Mouse (Mus musculus) hindbrain, embryonic 11.5 days (tissue): ENCODE data around the gene Gm36028. TPM values are rescaled to one million over a fixed set of nuclear protein-coding genes. Genes with fewer than 3 reads are reported as not detected.
A peak's percentile ranks its signal among the peaks of the same experiment; 100 is the strongest.

Experiments used
- ATAC-seq: fragments of 200-750 bp; cut with Nextera tagmentation; 2 replicates; pipeline ENCODE4 v1.8.0; 2017; ENCODE audit warnings: mild to moderate bottlenecking, moderate TSS enrichment, moderate library complexity; ENCODE audit not compliant: low FRiP score
- DNase-seq: peaks from one replicate; pipeline ENCODE4 v3.0.0-alpha.2; 2015; ENCODE audit warnings: low spot score
- H3K27ac ChIP-seq: fragments of 300-500 bp; sonication (generic); 2 replicates; pipeline ENCODE4 v1.5.1; 2014; ENCODE audit warnings: mild to moderate bottlenecking, low read depth, low read length
- H3K27me3 ChIP-seq: fragments of 300-500 bp; sonication (generic); 2 replicates; pipeline ENCODE4 v1.6.1; 2014; ENCODE audit warnings: mild to moderate bottlenecking, low read length, moderate library complexity, mixed read lengths; ENCODE audit not compliant: control insufficient read depth, insufficient read depth
- H3K36me3 ChIP-seq: fragments of 300-500 bp; sonication (generic); 2 replicates; pipeline ENCODE4 v1.6.1; 2014; ENCODE audit warnings: mild to moderate bottlenecking, low read length, moderate library complexity, mixed read lengths; ENCODE audit not compliant: control insufficient read depth, insufficient read depth
- H3K4me1 ChIP-seq: fragments of 300-500 bp; sonication (generic); replicated peaks from 2 replicates; pipeline ENCODE4 v1.6.1; 2014; ENCODE audit warnings: low read length, mixed read lengths; ENCODE audit not compliant: control insufficient read depth, insufficient read depth
- H3K4me2 ChIP-seq: fragments of 300-500 bp; sonication (generic); replicated peaks from 2 replicates; pipeline ENCODE4 v1.6.1; 2014; ENCODE audit warnings: mild to moderate bottlenecking, low read depth, low read length
- H3K4me3 ChIP-seq: fragments of 300-500 bp; sonication (generic); 2 replicates; pipeline ENCODE4 v1.5.1; 2014; ENCODE audit warnings: low read depth, low read length
- H3K9ac ChIP-seq: fragments of 300-500 bp; sonication (generic); 2 replicates; pipeline ENCODE4 v1.6.1; 2014; ENCODE audit warnings: low read depth, low read length
- H3K9me3 ChIP-seq: fragments of 300-500 bp; sonication (generic); 2 replicates; pipeline ENCODE4 v1.6.1; 2016; ENCODE audit warnings: low read length; ENCODE audit not compliant: control insufficient read depth
- WGBS: fragments of 180-500 bp; shearing (Covaris S2); extraction: QIAGEN DNeasy Blood & Tissue Kit; methylation state at CpG from one replicate; pipeline ENCODE4 v1.1.7; 2014; 5-methylcytosine and 5-hydroxymethylcytosine counted together
- polyA plus RNA-seq: library from polyadenylated mRNA; unstranded; fragments of >200 nt; fragmentation: Nextera tagmentation; extraction: Ambion mirVana; gene quantifications from 2 replicates; pipeline ENCODE4 v1.2.1, GENCODE M21; 2014

Gm36028 gene
- polyA plus RNA-seq, 1 experiment from 2014 or later: 0.26 TPM

- Histone ChIP-seq H3K4me3 (no peak overlapping the region), H3K27ac (no peak overlapping the region), H3K27me3 (no peaks in the 10 kb centered on the region), H3K9me3 (no peaks in the 10 kb centered on the region), H3K4me1 (no peaks in the 10 kb centered on the region), H3K4me2 (no peak overlapping the region), H3K9ac (no peak overlapping the region), H3K36me3 (peaks cover 17% of the 10 kb centered on the region)
- WGBS: 91% methylated on average over 2 of the region's 2 CpGs
- ATAC-seq (no peak), DNase-seq (no peak)
Measured at GRCm38 (mm10) chr16:37881168-37881567, 20.2 kb upstream of the Gm36028 start.

- DNase-seq: no peak
- WGBS: 96% methylated on average over 4 of the region's 4 CpGs
Measured at GRCm38 (mm10) chr16:37879750-37880419, 18.9 kb upstream of the Gm36028 start.

DNA sequence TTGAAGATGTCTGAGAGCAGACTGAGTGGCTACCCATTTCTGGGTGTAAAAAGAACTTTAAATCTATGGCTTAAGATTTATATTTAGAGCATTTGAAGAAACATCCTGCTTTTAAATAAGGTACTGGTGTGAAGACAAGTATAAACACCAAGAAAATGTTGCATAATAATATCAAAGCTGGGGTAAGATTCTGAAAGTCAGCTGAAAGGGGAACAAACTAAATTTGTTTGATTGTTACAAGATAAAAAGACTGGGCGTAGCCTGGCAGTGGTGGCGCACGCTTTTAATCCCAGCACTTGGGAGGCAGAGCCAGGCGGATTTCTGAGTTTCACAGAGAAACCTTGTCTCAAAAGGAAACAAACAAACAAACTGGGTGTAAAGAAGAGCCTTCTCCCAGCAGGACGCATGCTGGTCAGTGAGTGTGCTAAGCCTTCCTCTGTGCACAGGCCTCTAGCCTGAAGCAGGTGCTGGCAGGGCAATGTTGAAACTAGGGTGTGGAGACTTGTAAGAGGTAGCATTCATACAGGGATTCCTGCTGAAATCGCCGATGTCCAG, 18.1 kb upstream of the Gm36028 start:
- WGBS: 90% methylated on average over 7 of the region's 7 CpGs
- H3K9ac ChIP-seq: no peak overlapping the region
- no peak overlapping the region for H3K4me3 ChIP-seq

More at GRCm38 (mm10) chr16:37879750-37880419, 18.9 kb upstream of the Gm36028 start:
- no peak for ATAC-seq
- H3K27me3 ChIP-seq: no peaks in the 10 kb centered on the region
- no peaks in the 10 kb centered on the region for H3K4me1 ChIP-seq
- H3K4me2 ChIP-seq: no peak overlapping the region
- no peak overlapping the region for H3K27ac ChIP-seq
- H3K36me3 ChIP-seq: peaks cover 17% of the 10 kb centered on the region
- no peak overlapping the region for H3K4me3 ChIP-seq
- H3K9ac ChIP-seq: no peak overlapping the region
- no peaks in the 10 kb centered on the region for H3K9me3 ChIP-seq

DNA sequence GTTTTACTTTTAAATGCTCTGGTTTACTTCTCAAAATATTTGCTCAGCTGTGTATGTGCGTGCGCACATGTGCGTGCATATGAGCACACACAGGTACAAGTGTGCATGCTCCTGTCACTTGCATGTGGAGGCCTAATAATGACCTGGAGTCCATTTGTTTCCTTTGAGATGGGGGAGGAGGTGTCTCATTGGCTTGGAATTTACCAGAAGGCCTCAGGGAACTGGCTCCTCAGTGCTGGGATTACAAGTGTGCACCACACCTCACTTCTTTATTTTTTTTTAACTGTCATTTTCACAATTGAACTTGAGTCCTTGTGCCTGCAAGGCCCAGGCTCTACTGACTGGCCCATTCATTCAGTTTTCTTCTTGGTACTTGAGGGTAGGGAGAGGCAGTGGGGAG, 16.5 kb upstream of the Gm36028 start:
- Histone ChIP-seq H3K27me3 (no peaks in the 10 kb centered on the region), H3K4me2 (no peak overlapping the region), H3K27ac (no peak overlapping the region), H3K36me3 (peaks cover 11% of the 10 kb centered on the region), H3K4me1 (no peaks in the 10 kb centered on the region), H3K9me3 (no peaks in the 10 kb centered on the region), H3K9ac (no peak overlapping the region), H3K4me3 (no peak overlapping the region)
- no peak for ATAC-seq
- WGBS: 97% methylated on average over 3 of the region's 3 CpGs
- no peak for DNase-seq

More for the DNA sequence above, 18.1 kb upstream of the Gm36028 start:
- ATAC-seq (no peak), DNase-seq (no peak)
- H3K4me1 ChIP-seq: no peaks in the 10 kb centered on the region
- no peaks in the 10 kb centered on the region for H3K9me3 ChIP-seq
- no peak overlapping the region for H3K4me2 ChIP-seq
- H3K36me3 ChIP-seq: peaks cover 17% of the 10 kb centered on the region
- H3K27ac ChIP-seq: no peak overlapping the region
- H3K27me3 ChIP-seq: no peaks in the 10 kb centered on the region

GRCm38 (mm10) chr16:37874501-37875235, 13.7 kb upstream of the Gm36028 start:
- Histone ChIP-seq H3K27me3 (no peaks in the 10 kb centered on the region), H3K9me3 (no peaks in the 10 kb centered on the region), H3K9ac (no peak overlapping the region), H3K36me3 (0 out of 2 replicates have a peak, but pooled peaks cover 2% of the 10 kb centered on the region), H3K4me3 (no peak overlapping the region), H3K4me1 (0 out of 2 replicates have a peak, but pooled peaks cover 5% of the 10 kb centered on the region), H3K27ac (no peak overlapping the region), H3K4me2 (no peak overlapping the region)
- DNase-seq (no peak), ATAC-seq (no peak)
- WGBS: 89% methylated on average over 4 of the region's 4 CpGs

- 0 out of 2 replicates have a peak, but pooled peaks cover 5% of the 10 kb centered on the region for H3K4me1 ChIP-seq
- no peaks in the 10 kb centered on the region for H3K36me3 ChIP-seq
- ATAC-seq: no peak
- H3K4me3 ChIP-seq: no peak overlapping the region
- no peaks in the 10 kb centered on the region for H3K9me3 ChIP-seq
- no peak overlapping the region for H3K4me2 ChIP-seq
- 90% methylated on average over 4 of the region's 4 CpGs for WGBS
- no peaks in the 10 kb centered on the region for H3K27me3 ChIP-seq
- no peak overlapping the region for H3K9ac ChIP-seq
- H3K27ac ChIP-seq: no peak overlapping the region
- DNase-seq: no peak
Measured at GRCm38 (mm10) chr16:37871112-37871715, 10.3 kb upstream of the Gm36028 start.

DNA sequence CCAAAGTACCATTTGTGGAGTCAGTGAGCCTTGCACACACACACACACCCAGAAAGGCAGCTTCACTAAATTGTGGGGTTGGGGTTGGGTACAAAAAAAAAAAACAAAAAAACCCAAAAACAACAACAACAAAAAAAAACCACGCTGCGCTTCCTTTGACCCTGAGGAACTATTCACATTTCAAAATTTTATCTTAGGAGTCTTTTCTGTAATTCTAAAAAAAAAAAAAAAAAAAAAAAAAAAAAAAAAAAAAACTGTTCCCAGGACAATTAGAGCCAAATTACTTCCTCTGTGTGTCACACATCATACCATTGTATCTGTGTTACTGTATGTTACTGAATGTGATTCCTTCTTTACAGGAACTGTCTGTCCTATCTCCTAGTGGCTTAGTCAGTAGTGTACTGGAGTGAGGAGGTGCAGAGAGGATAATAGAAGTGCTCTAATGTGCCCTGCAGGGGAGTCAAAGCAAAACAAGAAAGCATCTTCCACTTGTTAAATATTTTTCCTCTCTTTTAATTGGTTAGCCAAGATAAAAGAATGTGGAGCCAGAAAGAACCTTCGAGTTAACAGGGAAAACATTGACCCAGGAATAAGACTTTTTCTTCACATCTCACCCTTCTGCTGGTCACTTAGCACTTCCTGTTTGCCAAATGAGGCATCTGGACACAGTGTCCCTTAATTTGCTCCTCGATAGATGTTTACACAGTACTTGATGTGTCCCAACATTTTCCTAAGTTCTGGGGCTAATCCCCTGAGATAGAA, 8.7 kb upstream of the Gm36028 start:
- Histone ChIP-seq H3K4me2 (peak overlapping the region; percentile 82), H3K4me1 (0 out of 2 replicates have a peak, but pooled peaks cover 5% of the 10 kb centered on the region), H3K4me3 (peak overlapping the region; percentile 97), H3K9me3 (no peaks in the 10 kb centered on the region), H3K9ac (peak overlapping the region; percentile 94), H3K27me3 (no peaks in the 10 kb centered on the region), H3K36me3 (no peaks in the 10 kb centered on the region), H3K27ac (peak overlapping the region; percentile 99)
- WGBS: 45% methylated on average over 4 of the region's 4 CpGs
- no peak for ATAC-seq
- no peak for DNase-seq
